In genomic region chr1:106226613-106227012, GRCm38 (mm10) we compare ENCODE assay signal across 26 mouse cellular contexts. TPM values are rescaled to one million over a fixed set of nuclear protein-coding genes. Genes with fewer than 3 reads are reported as not detected.
DNase-seq lines count a peak whose midpoint lies in the region; ATAC-seq and TF ChIP-seq lines count a peak whose summit lies in the region.
"Had no signal": no experiment of that assay in that cellular context is flagged by ENCODE, and none has a peak within 500 bp of the region (broad histone marks: within the 10 kb centered on the region; RNA-seq: fewer than 3 reads in every experiment).

No protein-coding gene starts in this region.

- no peak for TF ChIP-seq POLR2A in cerebellum, adult 2 months (IDR thresholded peaks at IDR 0.05; ENCODE audit: borderline replicate concordance, insufficient read depth, low read length)

- no peak overlapping the region for H3K4me2 ChIP-seq in midbrain, embryonic 11.5 days
- H3K4me2 ChIP-seq in midbrain, postnatal 0 days (ENCODE audit: low read depth, low read length, poor library complexity, severe bottlenecking) = no peak overlapping the region
- H3K4me2 ChIP-seq: forebrain, embryonic 13.5 days; heart, embryonic 12.5 days; heart, embryonic 15.5 days; hindbrain, embryonic 13.5 days had no signal

- no peaks in the 10 kb centered on the region for H3K36me3 ChIP-seq in midbrain, embryonic 11.5 days (ENCODE audit: control insufficient read depth, insufficient read depth, low read length)
- H3K36me3 ChIP-seq in midbrain, postnatal 0 days (ENCODE audit: insufficient read depth, low read length) = no peaks in the 10 kb centered on the region
- H3K36me3 ChIP-seq: forebrain, embryonic 10.5 days; heart, embryonic 15.5 days; hindbrain, embryonic 10.5 days; hindbrain, embryonic 13.5 days had no signal

- H3K9ac ChIP-seq in midbrain, embryonic 11.5 days (ENCODE audit: low read length) = no peak overlapping the region
- H3K9ac ChIP-seq in midbrain, postnatal 0 days (replicated peaks; ENCODE audit: low read length, poor library complexity, severe bottlenecking) = no peak overlapping the region
- H3K9ac ChIP-seq: forebrain, embryonic 13.5 days; heart, embryonic 12.5 days; heart, embryonic 15.5 days; hindbrain, embryonic 13.5 days had no signal

- no peaks in the 10 kb centered on the region for H3K27me3 ChIP-seq in cerebellum, adult 2 months (ENCODE audit: control insufficient read depth, insufficient read depth, low read length)
- no peaks in the 10 kb centered on the region for H3K27me3 ChIP-seq in midbrain, embryonic 11.5 days (ENCODE audit: control insufficient read depth, insufficient read depth, low read length)
- H3K27me3 ChIP-seq in midbrain, postnatal 0 days (ENCODE audit: insufficient read depth, low read length) = no peaks in the 10 kb centered on the region
- H3K27me3 ChIP-seq: forebrain, embryonic 13.5 days; heart, embryonic 12.5 days; heart, embryonic 15.5 days; hindbrain, embryonic 13.5 days had no signal

- TF ChIP-seq CTCF in cerebellum, adult 2 months (IDR thresholded peaks at IDR 0.05; ENCODE audit: borderline replicate concordance, insufficient read depth, low read depth, low read length) = no peak
- no peak for TF ChIP-seq CTCF in layer of hippocampus, adult 2 months (conservative IDR thresholded peaks at IDR 0.05)
- no peak for TF ChIP-seq CTCF in midbrain, postnatal 0 days (IDR thresholded peaks at IDR 0.05)

- H3K9me3 ChIP-seq in midbrain, embryonic 11.5 days (ENCODE audit: control insufficient read depth, low read length) = no peaks in the 10 kb centered on the region
- no peaks in the 10 kb centered on the region for H3K9me3 ChIP-seq in midbrain, postnatal 0 days (ENCODE audit: low read length)
- H3K9me3 ChIP-seq: forebrain, embryonic 10.5 days; forebrain, embryonic 13.5 days; hindbrain, embryonic 10.5 days; hindbrain, embryonic 13.5 days had no signal

- 66% methylated on average over 7 of the region's 7 CpGs for WGBS in cerebellum, adult 2 months
- WGBS in midbrain, embryonic 11.5 days = 88% methylated on average over 7 of the region's 7 CpGs
- 53% methylated on average over 7 of the region's 7 CpGs for WGBS in midbrain, postnatal 0 days

- no peak for DNase-seq in cerebellum, adult 2 months
- DNase-seq in cerebellum, postnatal 25 days = no peak
- no peak for DNase-seq in layer of hippocampus, adult 2 months (ENCODE audit: low spot score in 2 of 2)
- DNase-seq in layer of hippocampus, postnatal 14 days (ENCODE audit: low spot score in 2 of 2) = no peak
- peak; percentile 37 for DNase-seq in midbrain, embryonic 11.5 days (ENCODE audit: low spot score, missing footprints)
- no peak for DNase-seq in midbrain, postnatal 0 days (ENCODE audit: low spot score)
- peak; percentile 86 for DNase-seq in brain, adult 2 months (ENCODE audit: low read depth, low spot score)
- DNase-seq: adrenal gland, postnatal 10 days; adrenal gland, postnatal 36 days; cerebellum, adult 11 months; cerebellum, adult 8-10 months; cerebellum, postnatal 10 days; gastrocnemius, postnatal 25 days; heart, adult 18-20 months; heart, postnatal 10 days; heart, postnatal 36 days had no signal

- peaks cover 11% of the 10 kb centered on the region for H3K4me1 ChIP-seq in cerebellum, adult 2 months (ENCODE audit: control insufficient read depth, insufficient read depth, low read length)
- peaks cover 3% of the 10 kb centered on the region; the same call in 1 of the 2 replicates for H3K4me1 ChIP-seq in midbrain, embryonic 11.5 days (ENCODE audit: control insufficient read depth, insufficient read depth, low read length)
- H3K4me1 ChIP-seq in midbrain, postnatal 0 days (ENCODE audit: insufficient read depth, low read length) = no peaks in the 10 kb centered on the region

- H3K4me3 ChIP-seq in cerebellum, adult 2 months (replicated peaks; ENCODE audit: insufficient read depth, low read depth, low read length) = no peak overlapping the region
- no peak overlapping the region for H3K4me3 ChIP-seq in layer of hippocampus, adult 2 months
- H3K4me3 ChIP-seq in midbrain, embryonic 11.5 days (ENCODE audit: low read depth, low read length) = no peak overlapping the region
- no peak overlapping the region for H3K4me3 ChIP-seq in midbrain, postnatal 0 days (ENCODE audit: low read depth, low read length)
- H3K4me3 ChIP-seq: forebrain, embryonic 10.5 days; forebrain, embryonic 13.5 days; heart, embryonic 12.5 days; heart, embryonic 15.5 days; hindbrain, embryonic 10.5 days; hindbrain, embryonic 13.5 days had no signal

- peak overlapping the region; percentile 85; the same call in 1 of the 2 replicates for H3K27ac ChIP-seq in cerebellum, adult 2 months (ENCODE audit: insufficient read depth, low read length)
- peak overlapping the region; percentile 75 for H3K27ac ChIP-seq in layer of hippocampus, adult 2 months
- H3K27ac ChIP-seq in midbrain, embryonic 11.5 days (ENCODE audit: low read depth, low read length) = no peak overlapping the region
- no peak overlapping the region for H3K27ac ChIP-seq in midbrain, postnatal 0 days (ENCODE audit: low read depth, low read length)
- H3K27ac ChIP-seq: forebrain, embryonic 10.5 days; forebrain, embryonic 13.5 days; heart, embryonic 15.5 days; hindbrain, embryonic 10.5 days; hindbrain, embryonic 13.5 days had no signal

- no peak for ATAC-seq in midbrain, embryonic 11.5 days (ENCODE audit: low FRiP score)
- no peak for ATAC-seq in midbrain, postnatal 0 days (ENCODE audit: low FRiP score)
- no peak for ATAC-seq in megakaryocyte, adult 5-6 weeks (ENCODE audit: poor library complexity, severe bottlenecking)
- ATAC-seq: activated CD4-positive, CD25-positive, alpha-beta regulatory T cell, adult 4 months; forebrain, embryonic 13.5 days; forebrain, embryonic 16.5 days; hindbrain, embryonic 16.5 days had no signal

RNA-seq across cellular contexts. Expression of gene Phlpp1, which starts 55.1 kb away (rescaled TPM):
- 56.1 and 59.2 TPM in 2 replicates for polyA plus RNA-seq in cerebellum, adult 2 months (2012; rRNA removed)
- total RNA-seq in layer of hippocampus, adult 2 months (2021) = 10 to 100 TPM; 82.6 to 87.3 TPM
- 10 to 100 TPM; 65.9 to 67.9 TPM for total RNA-seq in layer of hippocampus, postnatal 14 days (2021)
- polyA plus RNA-seq in midbrain, embryonic 11.5 days (2014; fragmentation: Nextera tagmentation; extraction: Ambion mirVana) = 6.2 and 6.8 TPM in 2 replicates
- 34.0 and 39.6 TPM in 2 replicates for total RNA-seq in midbrain, postnatal 0 days (2014; rRNA removed)
- 5.2 and 5.3 TPM in 2 replicates for polyA plus RNA-seq in midbrain, postnatal 0 days (2015; fragmentation: Nextera tagmentation; extraction: Ambion mirVana)
- total RNA-seq in megakaryocyte, adult 5-6 weeks (2015) = 1.8 and 2.6 TPM in 2 replicates
- 2.7 and 3.8 TPM in 2 replicates for total RNA-seq in megakaryocyte, adult 5-6 weeks (2017)

Comparison
In these comparisons a context has a peak if more than half of its experiments do, and no peak if none do; other contexts are left out.
1. DNase-seq: peak in midbrain, embryonic 11.5 days (single experiment) and brain, adult 2 months (single experiment); none in cerebellum, adult 2 months (0 of 2), cerebellum, postnatal 25 days (0 of 2), layer of hippocampus, adult 2 months (0 of 2), layer of hippocampus, postnatal 14 days (0 of 2) and midbrain, postnatal 0 days (single experiment).
2. H3K27ac ChIP-seq: peak in cerebellum, adult 2 months (single experiment) and layer of hippocampus, adult 2 months (single experiment); none in midbrain, embryonic 11.5 days (single experiment) and midbrain, postnatal 0 days (single experiment).